Mouse (Mus musculus) cerebellum, adult 18-20 months (tissue): ENCODE results near the gene Ltf.

Source experiments
- DNase-seq, 2 experiments: peaks; one replicate each; pipeline ENCODE4 v3.0.0; 2021

The Ltf gene

GRCm38 (mm10) chr9:111042266-111042665 is 23.2 kb downstream of the Ltf start:
- DNase-seq: no peak

- DNase-seq: no peak
Measured at GRCm38 (mm10) chr9:111046222-111046621, 27.2 kb downstream of the Ltf start.

- no peak for DNase-seq
Measured at GRCm38 (mm10) chr9:111047266-111047665, 28.2 kb downstream of the Ltf start.

GRCm38 (mm10) chr9:111048452-111048851 is 29.4 kb downstream of the Ltf start:
- DNase-seq: no peak

GRCm38 (mm10) chr9:111054923-111055322 is 35.9 kb downstream of the Ltf start:
- DNase-seq: no peak

- no peak for DNase-seq
Measured at GRCm38 (mm10) chr9:111055800-111056518, 36.9 kb downstream of the Ltf start.

GRCm38 (mm10) chr9:111056519-111056797 is 37.4 kb downstream of the Ltf start:
- no peak for DNase-seq

- DNase-seq: no peak
Measured at GRCm38 (mm10) chr9:111056798-111057543, 37.9 kb downstream of the Ltf start, which contains the start of gene Ccrl2. Ccrl2 (minus strand) TSS chr9:111057519.

- DNase-seq: no peak
Measured at GRCm38 (mm10) chr9:111057544-111058370, 38.7 kb downstream of the Ltf start.

- no peak for DNase-seq
Measured at GRCm38 (mm10) chr9:111058943-111059556, 40.0 kb downstream of the Ltf start.

- DNase-seq: no peak
Measured at GRCm38 (mm10) chr9:111062840-111063239, 43.8 kb downstream of the Ltf start.

GRCm38 (mm10) chr9:111067052-111067451 is 48.0 kb downstream of the Ltf start:
- no peak for DNase-seq

- no peak for DNase-seq
Measured at GRCm38 (mm10) chr9:111070546-111070961, 51.5 kb downstream of the Ltf start.

- peak in 1 of 2 experiments; percentile 15 for DNase-seq
Measured at GRCm38 (mm10) chr9:111072175-111072574, 53.1 kb downstream of the Ltf start.

GRCm38 (mm10) chr9:111072971-111073370 is 53.9 kb downstream of the Ltf start:
- no peak for DNase-seq

GRCm38 (mm10) chr9:111077745-111078144 is 58.7 kb downstream of the Ltf start:
- peak; percentile 16 to 36 for DNase-seq

GRCm38 (mm10) chr9:111080801-111081200 is 61.7 kb downstream of the Ltf start:
- DNase-seq: no peak

GRCm38 (mm10) chr9:111081765-111082164 is 62.7 kb downstream of the Ltf start:
- no peak for DNase-seq

GRCm38 (mm10) chr9:111085329-111085728 is 66.3 kb downstream of the Ltf start:
- no peak for DNase-seq

- DNase-seq: no peak
Measured at GRCm38 (mm10) chr9:111086137-111086536, 67.1 kb downstream of the Ltf start.

GRCm38 (mm10) chr9:111086995-111087606 is 68.0 kb downstream of the Ltf start:
- DNase-seq: no peak

- no peak for DNase-seq
Measured at GRCm38 (mm10) chr9:111087960-111088359, 68.9 kb downstream of the Ltf start.

- no peak for DNase-seq
Measured at GRCm38 (mm10) chr9:111088886-111089285, 69.8 kb downstream of the Ltf start.
